Mouse (Mus musculus) adipose tissue, adult 10 weeks (tissue): Measurements from ENCODE around the gene Mgat5. TPM values are rescaled to one million over a fixed set of nuclear protein-coding genes. Genes with fewer than 3 reads are reported as not detected.

Experiments
- polyA plus RNA-seq: library from polyadenylated mRNA; stranded (reverse); fragments of 350-450 nt; fragmentation: Illumina TruSeq; extraction: RNeasy Lipid Tissue Mini Kit (QIAGEN cat#74804); gene quantifications from one replicate; pipeline ENCODE4 v1.2.3, GENCODE M21; 2014; ENCODE audit warnings: low read depth, low replicate concordance

The Mgat5 gene
- polyA plus RNA-seq = 4.5 TPM

GRCm38 (mm10) chr1:127204817-127205485 lies at the start of gene Mgat5:
Gene Mgat5, plus strand, starts transcription at chr1:127205015.

